Mouse (Mus musculus): ENCODE results near the gene Galntl5. TPM values are rescaled to one million over a fixed set of nuclear protein-coding genes. Genes with fewer than 3 reads are reported as not detected.

Galntl5 gene
- total RNA-seq, 1 experiment = not detected

DNA sequence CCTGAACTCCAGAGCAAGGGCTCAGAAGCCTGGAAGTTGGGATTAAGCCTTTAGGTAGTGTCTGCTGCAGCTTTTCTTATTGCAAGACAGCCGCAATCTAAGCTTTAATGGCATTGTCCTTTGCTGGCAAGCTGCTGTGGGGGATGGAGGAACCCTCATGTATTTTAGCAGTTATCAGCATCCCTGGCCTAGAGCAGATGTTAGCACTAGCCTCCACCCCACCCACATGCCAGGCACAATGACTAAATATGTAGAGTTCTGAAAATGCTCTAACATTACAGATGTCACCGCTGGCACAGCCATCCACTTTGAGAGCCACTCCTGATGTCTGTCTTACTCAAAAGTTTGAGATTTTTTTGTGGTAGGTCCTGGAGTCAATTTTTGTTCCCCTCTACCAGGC is 75.4 kb downstream of the Galntl5 start:
- no peak overlapping the region for H3K4me3 ChIP-seq (ENCODE audit: insufficient read depth in 1 of 2, low read depth in 1 of 2, low read length in 2 of 2, poor library complexity in 1 of 2, severe bottlenecking in 1 of 2)
- in situ Hi-C loops (cut with MboI; ENCODE audit: low sequenced_read_pairs in 2 of 2, unreplicated experiment in 2 of 2) = no loop called here
- peaks cover 26% of the 10 kb centered on the region; the same call in 1 of the 2 replicates for H3K36me3 ChIP-seq (ENCODE audit: control insufficient read depth, insufficient read depth, low read length, poor library complexity, severe bottlenecking)
- no peak overlapping the region for H3K9ac ChIP-seq (ENCODE audit: insufficient read depth, low read depth, low read length, poor library complexity, severe bottlenecking)
- H3K9me3 ChIP-seq (ENCODE audit: control insufficient read depth, insufficient read depth, low read depth, low read length) = no peaks in the 10 kb centered on the region
- DNase-seq (ENCODE audit: low read depth, low spot score) = no peak
- TF ChIP-seq MAFK (IDR thresholded peaks at IDR 0.05; ENCODE audit: insufficient read depth, low read depth, low read length) (no peak), ZC3H11A (IDR thresholded peaks at IDR 0.05; ENCODE audit: borderline replicate concordance, low read depth, low read length) (no peak), CHD2 (IDR thresholded peaks at IDR 0.05; ENCODE audit: low read depth, low read length) (no peak), ZNF384 (IDR thresholded peaks at IDR 0.05; ENCODE audit: low read depth, low read length) (no peak), HCFC1 (IDR thresholded peaks at IDR 0.05; ENCODE audit: borderline replicate concordance, insufficient read depth, low read length) (no peak)
- no peak overlapping the region for H3K27ac ChIP-seq (ENCODE audit: insufficient read depth, low read depth, low read length, poor library complexity, severe bottlenecking)
- no peaks in the 10 kb centered on the region for H3K4me1 ChIP-seq (ENCODE audit: control insufficient read depth in 2 of 2, insufficient read depth in 2 of 2, low read length in 2 of 2, poor library complexity in 1 of 2)

GRCm38 (mm10) chr5:25261452-25261851 is 80.2 kb downstream of the Galntl5 start:
- H3K27ac ChIP-seq (ENCODE audit: insufficient read depth, low read depth, low read length, poor library complexity, severe bottlenecking) = no peak overlapping the region
- in situ Hi-C loops (cut with MboI; ENCODE audit: low sequenced_read_pairs in 2 of 2, unreplicated experiment in 2 of 2) = no loop called here

DNA sequence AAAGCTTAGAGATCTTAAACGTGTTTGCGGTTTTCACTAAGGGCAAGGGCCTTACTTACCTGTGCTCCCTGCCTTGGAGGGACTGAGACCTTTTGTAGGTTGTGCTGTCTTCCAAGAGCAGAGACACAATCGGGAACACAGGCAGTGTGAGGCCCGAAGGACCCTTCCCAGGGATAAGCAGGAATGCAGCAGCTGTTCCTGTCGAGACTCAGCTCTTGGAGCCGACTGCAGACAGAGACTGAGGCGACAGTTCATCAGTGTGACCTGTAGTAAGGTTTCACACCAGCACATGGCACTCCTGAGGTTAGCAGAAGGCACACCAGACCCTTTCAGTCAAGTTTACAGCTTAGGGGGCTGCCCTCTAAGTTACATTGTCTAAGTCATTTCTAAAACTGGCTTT is 81.0 kb downstream of the Galntl5 start:
- TF ChIP-seq MAFK (IDR thresholded peaks at IDR 0.05; ENCODE audit: insufficient read depth, low read depth, low read length) (no peak), ZC3H11A (IDR thresholded peaks at IDR 0.05; ENCODE audit: borderline replicate concordance, low read depth, low read length) (no peak), CHD2 (IDR thresholded peaks at IDR 0.05; ENCODE audit: low read depth, low read length) (no peak), HCFC1 (IDR thresholded peaks at IDR 0.05; ENCODE audit: borderline replicate concordance, insufficient read depth, low read length) (no peak), ZNF384 (IDR thresholded peaks at IDR 0.05; ENCODE audit: low read depth, low read length) (no peak)

More at GRCm38 (mm10) chr5:25261452-25261851, 80.2 kb downstream of the Galntl5 start:
- no peak for TF ChIP-seq ZNF384 (IDR thresholded peaks at IDR 0.05; ENCODE audit: low read depth, low read length)
- TF ChIP-seq MAFK (IDR thresholded peaks at IDR 0.05; ENCODE audit: insufficient read depth, low read depth, low read length) = no peak
- TF ChIP-seq ZC3H11A (IDR thresholded peaks at IDR 0.05; ENCODE audit: borderline replicate concordance, low read depth, low read length) = no peak
- no peak for TF ChIP-seq HCFC1 (IDR thresholded peaks at IDR 0.05; ENCODE audit: borderline replicate concordance, insufficient read depth, low read length)
- no peak for TF ChIP-seq CHD2 (IDR thresholded peaks at IDR 0.05; ENCODE audit: low read depth, low read length)
- Histone ChIP-seq H3K9me3 (ENCODE audit: control insufficient read depth, insufficient read depth, low read depth, low read length) (no peaks in the 10 kb centered on the region), H3K4me3 (ENCODE audit: insufficient read depth in 1 of 2, low read depth in 1 of 2, low read length in 2 of 2, poor library complexity in 1 of 2, severe bottlenecking in 1 of 2) (no peak overlapping the region), H3K4me1 (ENCODE audit: control insufficient read depth in 2 of 2, insufficient read depth in 2 of 2, low read length in 2 of 2, poor library complexity in 1 of 2) (no peaks in the 10 kb centered on the region), H3K36me3 (ENCODE audit: control insufficient read depth, insufficient read depth, low read length, poor library complexity, severe bottlenecking) (peaks cover 24% of the 10 kb centered on the region; the same call in 1 of the 2 replicates), H3K9ac (ENCODE audit: insufficient read depth, low read depth, low read length, poor library complexity, severe bottlenecking) (no peak overlapping the region)
- no peak for DNase-seq (ENCODE audit: low read depth, low spot score)

GRCm38 (mm10) chr5:25268258-25268888 is 87.1 kb downstream of the Galntl5 start:
- H3K36me3 ChIP-seq (ENCODE audit: control insufficient read depth, insufficient read depth, low read length, poor library complexity, severe bottlenecking) = peaks cover 14% of the 10 kb centered on the region
- in situ Hi-C loops (cut with MboI; ENCODE audit: low sequenced_read_pairs in 2 of 2, unreplicated experiment in 2 of 2) = no loop called here

More for the DNA sequence above, 81.0 kb downstream of the Galntl5 start:
- H3K27ac ChIP-seq (ENCODE audit: insufficient read depth, low read depth, low read length, poor library complexity, severe bottlenecking) = no peak overlapping the region
- no peak overlapping the region for H3K9ac ChIP-seq (ENCODE audit: insufficient read depth, low read depth, low read length, poor library complexity, severe bottlenecking)
- H3K9me3 ChIP-seq (ENCODE audit: control insufficient read depth, insufficient read depth, low read depth, low read length) = no peaks in the 10 kb centered on the region
- in situ Hi-C loops (cut with MboI; ENCODE audit: low sequenced_read_pairs in 2 of 2, unreplicated experiment in 2 of 2) = no loop called here
- H3K36me3 ChIP-seq (ENCODE audit: control insufficient read depth, insufficient read depth, low read length, poor library complexity, severe bottlenecking) = peaks cover 26% of the 10 kb centered on the region
- no peaks in the 10 kb centered on the region for H3K4me1 ChIP-seq (ENCODE audit: control insufficient read depth in 2 of 2, insufficient read depth in 2 of 2, low read length in 2 of 2, poor library complexity in 1 of 2)
- no peak overlapping the region for H3K4me3 ChIP-seq (ENCODE audit: insufficient read depth in 1 of 2, low read depth in 1 of 2, low read length in 2 of 2, poor library complexity in 1 of 2, severe bottlenecking in 1 of 2)
- no peak for DNase-seq (ENCODE audit: low read depth, low spot score)

More at GRCm38 (mm10) chr5:25268258-25268888, 87.1 kb downstream of the Galntl5 start:
- DNase-seq (ENCODE audit: low read depth, low spot score) = no peak
- no peak overlapping the region for H3K9ac ChIP-seq (ENCODE audit: insufficient read depth, low read depth, low read length, poor library complexity, severe bottlenecking)
- no peaks in the 10 kb centered on the region for H3K9me3 ChIP-seq (ENCODE audit: control insufficient read depth, insufficient read depth, low read depth, low read length)
- no peak for TF ChIP-seq HCFC1 (IDR thresholded peaks at IDR 0.05; ENCODE audit: borderline replicate concordance, insufficient read depth, low read length)
- TF ChIP-seq CHD2 (IDR thresholded peaks at IDR 0.05; ENCODE audit: low read depth, low read length) = no peak
- TF ChIP-seq MAFK (IDR thresholded peaks at IDR 0.05; ENCODE audit: insufficient read depth, low read depth, low read length) = no peak
- no peak for TF ChIP-seq ZNF384 (IDR thresholded peaks at IDR 0.05; ENCODE audit: low read depth, low read length)
- no peak for TF ChIP-seq ZC3H11A (IDR thresholded peaks at IDR 0.05; ENCODE audit: borderline replicate concordance, low read depth, low read length)
- 0 out of 4 replicates have a peak, but pooled peaks cover 0 to 2% of the 10 kb centered on the region in 2 experiments for H3K4me1 ChIP-seq (ENCODE audit: control insufficient read depth in 2 of 2, insufficient read depth in 2 of 2, low read length in 2 of 2, poor library complexity in 1 of 2)
- no peak overlapping the region for H3K27ac ChIP-seq (ENCODE audit: insufficient read depth, low read depth, low read length, poor library complexity, severe bottlenecking)
- no peak overlapping the region for H3K4me3 ChIP-seq (ENCODE audit: insufficient read depth in 1 of 2, low read depth in 1 of 2, low read length in 2 of 2, poor library complexity in 1 of 2, severe bottlenecking in 1 of 2)

Other genes starting within 250 kb of the Galntl5 start
- gene Prkag2, start 80.8 kb upstream of the Galntl5 start, total RNA-seq (2012; rRNA removed) = 8.7 and 10.5 TPM in 2 replicates
- 24.2 and 30.4 TPM in 2 replicates for gene Galnt11, start 40.4 kb downstream of the Galntl5 start, total RNA-seq (2012; rRNA removed)
- not detected in 2 replicates for gene E130116L18Rik, start 41.7 kb downstream of the Galntl5 start, total RNA-seq (2012; rRNA removed)

Data from ES-E14 (cell line).